Mouse (Mus musculus): ENCODE measurements around the gene Dnah11.

DNA sequence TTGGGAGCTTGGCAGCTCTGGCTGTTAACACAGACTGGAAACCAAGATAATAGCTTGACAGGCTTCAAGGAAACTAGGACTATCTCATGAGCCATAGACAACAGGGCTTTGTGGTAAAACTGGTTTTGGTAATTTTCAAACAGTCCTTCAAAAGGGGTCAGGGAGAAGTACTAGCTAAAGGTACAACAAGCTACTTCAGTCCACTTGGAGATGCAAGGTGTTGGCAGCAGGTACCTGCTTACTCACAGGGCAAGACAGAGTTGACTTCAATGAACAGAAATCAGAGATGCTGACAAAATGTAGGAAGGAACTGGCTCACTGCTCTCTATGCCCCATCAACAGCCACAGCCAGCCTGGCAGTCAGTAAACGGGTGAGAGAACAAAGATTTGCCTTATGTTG is 14.1 kb downstream of the Dnah11 start:
- no peak for TF ChIP-seq CTCF (IDR thresholded peaks at IDR 0.05; ENCODE audit: insufficient read depth, low read depth, low read length)
- no peak for TF ChIP-seq POLR2A (IDR thresholded peaks at IDR 0.05; ENCODE audit: insufficient read depth, low read depth, low read length)

Data from olfactory bulb, adult 2 months (tissue).